Mouse (Mus musculus): ENCODE results near the gene Olfr1323. TPM values are rescaled to one million over a fixed set of nuclear protein-coding genes. Genes with fewer than 3 reads are reported as not detected.

Olfr1323 gene
- polyA plus RNA-seq (2015; fragmentation: Nextera tagmentation; extraction: Ambion mirVana), result not detected in 2 replicates

GRCm38 (mm10) chrX:50019259-50019658, at the start of gene Olfr1323:
TSS of gene Olfr1323 (minus strand) at chrX:50019359.
- no peak within 1 kb of the TSS for H3K27ac ChIP-seq (replicated peaks)
- 89% methylated on average over 1 of the region's 1 CpGs for WGBS

DNA sequence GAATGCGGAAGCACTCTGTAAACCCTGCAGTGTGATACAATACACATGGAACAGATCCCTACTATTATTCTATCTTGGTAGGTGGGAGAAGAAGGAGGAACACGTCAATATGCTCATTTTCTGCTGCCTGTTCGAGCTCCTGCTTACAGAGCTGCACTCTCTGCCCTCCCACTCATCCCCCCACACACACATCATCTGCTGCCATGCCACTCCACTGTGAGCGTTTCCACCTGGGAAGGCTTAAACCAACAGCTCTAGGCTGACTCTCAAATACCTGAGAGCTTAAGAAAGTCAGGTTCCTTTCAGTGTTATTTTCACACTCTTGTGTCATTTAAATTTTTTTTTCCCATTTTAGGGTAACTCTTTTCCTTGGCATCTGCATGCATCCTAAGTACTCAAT, 6.9 kb downstream of the Olfr1323 start:
- Histone ChIP-seq H3K4me2 (no peak overlapping the region), H3K9ac (replicated peaks) (no peak overlapping the region), H3K9me3 (replicated peaks) (no peaks in the 10 kb centered on the region), H3K36me3 (no peaks in the 10 kb centered on the region), H3K27me3 (replicated peaks) (no peaks in the 10 kb centered on the region), H3K4me3 (replicated peaks) (no peak overlapping the region), H3K27ac (replicated peaks) (no peak overlapping the region), H3K4me1 (no peaks in the 10 kb centered on the region)
- WGBS, result 45% methylated on average over 4 of the region's 4 CpGs
- ATAC-seq (ENCODE audit: low FRiP score), result no peak

More at GRCm38 (mm10) chrX:50019259-50019658, at the start of gene Olfr1323:
- H3K4me3 ChIP-seq (replicated peaks), result no peak within 1 kb of the TSS
- no peak within 1 kb of the TSS for H3K9ac ChIP-seq (replicated peaks)
- H3K36me3 ChIP-seq, result no peaks in the 10 kb centered on the region
- H3K4me1 ChIP-seq, result no peaks in the 10 kb centered on the region
- no peaks in the 10 kb centered on the region for H3K27me3 ChIP-seq (replicated peaks)
- no peaks in the 10 kb centered on the region for H3K9me3 ChIP-seq (replicated peaks)
- H3K4me2 ChIP-seq, result no peak within 1 kb of the TSS
- no peak for ATAC-seq (ENCODE audit: low FRiP score)

Other genes with a start within 250 kb of the Olfr1323 start
- 9.1 and 9.6 TPM in 2 replicates for gene Igsf1, start 221.6 kb downstream of the Olfr1323 start, polyA plus RNA-seq (2015; fragmentation: Nextera tagmentation; extraction: Ambion mirVana)
- gene Olfr1322, start 127.9 kb downstream of the Olfr1323 start, polyA plus RNA-seq (2015; fragmentation: Nextera tagmentation; extraction: Ambion mirVana), result not detected in 2 replicates

All from neural tube, embryonic 15.5 days (tissue).